Mouse (Mus musculus) kidney, adult 11 months (tissue): ENCODE results near the gene Gdf15.

ENCODE experiments used
- DNase-seq: peaks from one replicate; pipeline ENCODE4 v3.0.0; 2022

The Gdf15 gene

GRCm38 (mm10) chr8:70627041-70627440 lies 5.2 kb downstream of the Gdf15 start:
- no peak for DNase-seq

DNA sequence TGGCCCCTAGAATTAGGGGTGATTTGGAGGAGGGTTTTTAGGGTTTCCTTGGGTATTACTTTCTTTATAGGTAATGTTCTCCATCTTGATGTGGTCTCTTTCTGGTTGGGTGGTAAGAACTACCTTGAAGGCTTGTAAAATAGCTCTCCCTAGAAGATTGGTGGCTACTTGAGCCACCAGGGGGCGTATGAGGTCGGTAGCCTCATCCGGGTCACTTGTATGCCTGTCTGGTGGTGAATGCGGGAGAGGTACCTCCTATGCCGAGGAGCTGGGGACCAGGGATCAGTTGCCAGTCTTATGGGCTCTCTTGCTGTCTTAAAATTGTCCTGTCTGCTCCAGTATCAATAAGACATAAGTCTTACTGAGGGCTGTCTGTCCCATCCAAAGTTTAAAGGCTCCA lies 7.2 kb downstream of the Gdf15 start:
- peak; percentile 52 for DNase-seq

GRCm38 (mm10) chr8:70622220-70622619 lies 10.0 kb downstream of the Gdf15 start:
- no peak for DNase-seq

- no peak for DNase-seq
Measured at GRCm38 (mm10) chr8:70618888-70619334, 13.3 kb downstream of the Gdf15 start.

GRCm38 (mm10) chr8:70617985-70618384 lies 14.3 kb downstream of the Gdf15 start:
- DNase-seq, result no peak

DNA sequence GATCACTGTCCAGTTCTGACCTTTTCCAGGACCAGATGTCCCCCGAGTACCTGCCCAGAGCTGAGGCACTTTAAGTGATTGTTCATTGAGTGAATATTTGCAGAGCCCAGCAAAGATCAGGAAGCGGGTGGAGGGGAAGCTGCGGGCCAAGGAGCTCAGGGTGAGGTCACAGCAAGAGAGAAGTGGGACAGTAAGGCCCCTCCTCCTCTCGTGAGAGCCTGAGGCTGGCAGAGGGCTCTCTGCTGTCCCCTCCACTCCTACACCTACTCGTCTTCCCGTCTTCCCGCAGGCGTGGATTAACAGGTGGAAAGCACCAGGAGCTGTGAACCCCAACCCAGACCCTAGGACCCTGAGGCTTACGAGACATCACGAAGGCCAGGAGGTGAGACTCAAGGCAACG lies 15.6 kb downstream of the Gdf15 start:
- DNase-seq, result no peak

DNA sequence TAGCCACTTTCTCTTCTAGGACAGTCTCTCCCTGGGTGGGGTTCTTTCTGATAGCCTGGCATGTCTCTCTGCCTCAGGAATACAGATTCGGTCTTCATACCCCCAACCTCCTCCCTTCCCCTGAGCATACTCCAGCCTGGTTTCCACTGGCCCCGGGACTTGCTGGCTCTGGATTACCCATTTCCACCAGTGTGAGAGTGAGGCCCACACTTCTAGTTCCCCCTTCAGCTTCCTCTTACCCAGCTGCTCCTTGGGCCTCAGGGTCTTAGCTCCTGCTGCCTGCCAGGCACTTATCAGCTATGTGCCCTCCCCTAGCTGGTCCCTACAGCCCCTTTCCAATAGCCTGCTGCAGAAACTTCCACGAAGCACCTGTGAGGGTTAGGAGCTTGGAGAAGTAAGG lies 16.4 kb downstream of the Gdf15 start, which contains the start of gene Lrrc25:
Gene Lrrc25 (plus strand): TSS at position 262 of the 400 bp plus-strand sequence.
- no peak for DNase-seq

- DNase-seq, result no peak
Measured at GRCm38 (mm10) chr8:70615281-70615680, 17.0 kb downstream of the Gdf15 start.

GRCm38 (mm10) chr8:70614469-70614868 lies 17.8 kb downstream of the Gdf15 start:
- no peak for DNase-seq

DNA sequence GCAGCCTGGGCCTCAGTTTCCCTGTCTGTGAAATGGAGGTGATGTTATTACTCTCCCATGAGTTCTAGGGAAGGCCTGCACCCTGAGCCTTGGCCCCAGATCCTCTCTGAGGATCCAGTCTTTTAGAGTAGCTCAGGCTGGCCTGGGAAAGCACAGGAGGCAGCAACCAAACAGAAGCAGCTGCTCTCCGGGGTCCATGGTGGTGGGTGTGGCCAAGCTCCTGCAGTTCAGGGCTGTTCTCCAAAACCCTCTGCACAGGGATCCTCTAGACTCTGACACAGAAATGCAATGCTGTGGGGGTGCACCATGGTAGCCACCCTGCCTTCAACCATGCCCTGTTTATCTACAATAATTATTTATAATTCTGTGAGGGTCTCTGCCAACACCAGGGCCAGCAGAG lies 18.5 kb downstream of the Gdf15 start:
- DNase-seq, result no peak

- DNase-seq, result peak; percentile 76
Measured at GRCm38 (mm10) chr8:70611849-70612248, 20.4 kb downstream of the Gdf15 start.

DNA sequence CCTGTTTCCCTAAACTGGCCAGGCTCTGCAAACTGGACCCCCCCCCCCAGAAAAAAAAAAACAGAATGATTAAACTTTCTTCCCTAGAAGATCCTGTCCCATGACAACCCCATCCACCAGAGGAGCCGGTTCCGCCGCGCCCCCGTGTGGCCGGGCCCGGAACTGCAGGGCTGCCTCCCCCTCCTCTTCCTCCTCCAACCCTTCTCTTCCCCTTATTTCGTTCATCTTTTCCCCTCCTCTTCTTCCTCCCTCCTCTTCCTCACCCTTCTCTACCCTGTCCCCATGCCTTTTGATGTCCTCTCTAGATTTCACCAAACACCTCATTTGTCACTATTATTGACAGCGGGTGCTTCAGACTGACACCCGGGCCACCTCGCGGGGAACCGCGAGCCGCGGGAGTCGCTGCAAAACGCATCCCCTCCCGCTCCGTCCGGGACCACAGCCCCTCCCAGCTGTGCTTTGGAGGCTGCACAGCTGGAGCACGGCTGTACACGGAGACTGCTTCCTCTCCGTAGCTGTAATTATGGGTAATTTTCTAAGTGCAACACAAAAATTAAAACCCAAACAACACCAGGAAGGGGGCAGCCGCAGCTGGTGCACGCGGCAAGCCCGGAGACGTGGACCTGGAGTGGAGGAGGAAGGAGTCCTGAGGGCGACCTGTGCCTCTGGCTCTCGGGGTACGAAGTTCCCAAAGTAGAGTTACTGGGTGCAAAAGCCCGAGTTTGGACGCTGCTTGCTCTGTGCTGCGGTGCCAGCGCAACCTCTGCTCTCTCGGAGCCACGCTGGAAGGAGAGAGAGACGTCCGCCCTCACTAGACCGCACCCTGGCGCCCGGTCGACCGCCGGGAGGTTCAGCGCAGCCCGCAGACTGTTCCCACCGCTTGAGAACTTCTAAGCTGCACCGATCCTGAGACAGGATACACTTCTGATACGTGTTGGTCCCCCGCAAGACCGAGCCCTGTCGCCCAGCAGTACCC lies 21.2 kb downstream of the Gdf15 start:
- peak; percentile 62 for DNase-seq

GRCm38 (mm10) chr8:70609849-70610795 lies 22.1 kb downstream of the Gdf15 start:
- peak; percentile 92 for DNase-seq

DNA sequence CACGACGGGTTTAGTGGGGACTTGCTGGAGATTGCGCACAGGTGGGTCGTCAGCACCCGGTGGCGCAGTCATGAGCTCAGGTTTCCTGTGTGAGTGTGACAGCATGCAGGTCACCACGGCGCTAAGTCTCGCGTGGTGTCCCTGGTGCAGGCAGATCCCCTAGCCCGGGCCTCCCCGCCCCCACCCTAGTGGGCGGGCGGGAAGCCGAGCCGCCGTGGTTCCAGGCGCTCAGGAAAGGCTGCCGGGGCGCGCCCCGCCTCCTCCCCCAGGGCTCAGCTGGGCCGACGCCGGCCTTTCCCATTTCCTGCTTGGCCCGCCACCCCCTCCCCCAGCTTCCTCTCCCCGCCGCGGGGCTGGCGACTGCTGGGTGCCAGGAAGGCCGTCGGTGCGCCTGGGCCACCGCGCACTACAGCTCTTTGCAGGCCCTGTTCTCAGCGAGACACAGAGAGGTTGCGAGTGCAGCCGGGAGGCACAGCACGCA lies 22.8 kb downstream of the Gdf15 start:
- peak; percentile 88 for DNase-seq

GRCm38 (mm10) chr8:70608749-70609367 lies 23.4 kb downstream of the Gdf15 start, which contains the start of gene Ssbp4:
Ssbp4 (minus strand) TSS chr8:70608872.
- no peak for DNase-seq

DNA sequence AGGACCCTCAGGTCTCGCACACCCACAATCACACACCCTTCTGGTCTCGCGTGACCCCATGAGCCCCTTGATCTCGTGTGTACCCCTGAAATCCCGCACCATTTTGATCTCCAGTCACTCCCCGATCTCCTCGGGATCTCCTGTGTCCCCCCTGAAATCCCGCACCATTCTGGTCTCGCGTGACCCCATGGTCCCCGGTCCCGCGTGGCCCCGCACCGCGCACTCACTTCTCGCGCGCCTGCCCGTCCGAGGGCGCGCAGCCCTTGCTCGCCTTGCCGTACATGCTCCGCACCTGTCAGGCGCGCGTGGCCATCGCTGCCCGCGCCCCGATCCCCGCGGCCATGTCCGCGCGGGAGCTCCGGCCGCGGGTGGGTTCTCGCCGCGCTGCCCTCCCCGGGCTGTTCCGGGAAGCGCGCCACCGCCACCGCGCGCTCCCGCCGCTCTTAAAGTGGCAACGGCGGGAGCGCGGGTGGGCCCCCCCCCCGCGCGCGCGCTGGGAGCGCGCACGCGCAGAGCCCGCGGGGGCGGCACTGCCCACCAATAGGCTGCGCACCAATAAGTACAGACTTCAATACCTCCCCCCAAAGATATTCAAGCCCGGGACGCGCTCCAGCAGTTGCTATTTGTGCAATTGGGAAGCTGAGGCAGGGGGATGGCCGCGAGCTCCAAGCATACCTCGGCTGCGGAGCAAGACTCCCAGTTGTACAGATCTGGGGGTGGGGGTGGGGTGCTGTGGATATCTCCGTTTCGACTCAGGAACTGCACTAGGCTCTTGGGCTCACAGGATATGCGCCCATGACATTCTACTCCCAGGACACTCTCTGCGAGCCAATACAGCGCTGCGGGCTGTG lies 24.1 kb downstream of the Gdf15 start:
- peak; percentile 55 for DNase-seq

GRCm38 (mm10) chr8:70607603-70607897 lies 24.7 kb downstream of the Gdf15 start:
- no peak for DNase-seq

DNA sequence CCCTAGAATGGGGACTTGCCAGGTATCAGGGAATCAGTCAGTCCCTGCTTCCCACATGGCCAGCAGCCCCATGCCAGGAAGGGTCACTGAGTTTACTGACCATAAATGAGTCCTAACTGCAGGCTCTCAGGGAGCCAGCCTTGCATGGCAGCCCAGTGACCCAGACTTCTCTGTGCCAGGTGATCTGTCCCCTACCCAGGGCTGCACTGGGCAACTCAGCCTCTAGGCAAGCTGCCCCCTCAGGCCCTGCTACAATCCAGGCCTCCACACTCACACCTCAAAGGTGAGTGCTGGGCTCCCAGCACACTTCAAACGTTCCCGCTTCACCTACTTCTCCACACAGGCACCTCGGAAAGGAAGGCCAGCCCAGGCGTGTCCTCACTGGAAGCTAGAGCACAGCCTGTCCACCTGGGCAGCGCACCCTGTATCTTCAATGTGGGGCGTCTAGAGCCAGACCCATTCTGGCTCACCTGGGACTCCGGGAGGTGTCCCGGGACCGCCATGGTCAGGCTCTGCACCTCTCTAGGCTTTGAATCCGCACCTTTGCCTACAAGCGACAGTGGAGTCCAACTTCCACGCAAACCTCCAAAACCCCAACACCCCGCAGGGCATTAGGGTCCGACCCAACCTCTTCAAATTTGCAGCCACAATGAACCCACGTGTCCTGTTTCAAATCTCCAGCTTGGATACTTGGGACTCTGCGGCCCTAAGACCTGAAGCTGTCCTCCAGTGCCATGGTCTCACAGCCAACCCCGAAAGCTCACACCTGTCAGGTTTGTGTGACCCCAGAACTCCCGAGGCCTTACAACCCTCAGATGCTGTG lies 25.3 kb downstream of the Gdf15 start:
- DNase-seq, result peak; percentile 62

DNA sequence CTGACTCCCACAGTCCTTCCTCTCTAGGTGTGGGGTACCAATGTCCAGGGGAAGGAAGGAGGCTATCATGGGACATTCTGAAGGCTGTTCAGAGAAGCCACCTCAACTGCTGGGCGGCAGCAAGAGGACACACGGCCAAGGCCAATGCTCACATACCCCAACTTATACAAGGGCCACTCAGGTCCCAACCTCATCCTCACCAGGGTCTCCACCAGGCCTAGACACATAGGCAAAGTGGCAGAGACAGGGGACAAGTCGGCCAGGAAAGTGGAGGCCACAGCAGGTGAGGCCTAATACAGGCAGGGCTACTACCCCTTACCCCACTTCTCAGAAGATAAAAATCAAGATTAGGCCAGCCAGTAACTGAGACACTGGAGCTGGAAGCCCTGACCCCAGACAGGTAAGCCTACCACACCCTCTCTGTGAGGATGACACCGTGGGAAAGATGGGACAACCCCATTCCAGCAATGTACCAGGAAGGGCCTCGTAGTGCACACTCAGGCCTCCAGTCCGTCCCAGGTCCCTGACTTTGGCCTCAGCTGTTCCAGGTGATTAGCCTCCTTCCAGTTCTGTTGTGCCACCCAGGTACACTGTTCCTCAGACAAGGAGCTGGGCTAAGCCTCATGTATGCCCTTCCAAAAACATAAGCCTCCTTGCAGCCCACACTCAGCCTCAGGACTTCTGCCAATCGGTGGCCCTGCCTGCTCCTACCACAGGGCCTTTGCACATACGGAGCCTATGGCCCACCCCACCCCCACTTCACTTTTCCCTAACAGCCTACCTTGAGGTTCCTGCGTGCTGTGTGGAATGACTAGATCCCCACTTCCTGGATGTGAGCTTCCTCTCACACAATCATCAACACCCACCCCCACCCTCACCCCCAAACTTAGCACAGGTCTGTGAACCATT lies 26.1 kb downstream of the Gdf15 start:
- DNase-seq, result no peak

- no peak for DNase-seq
Measured at GRCm38 (mm10) chr8:70604558-70604957, 27.7 kb downstream of the Gdf15 start.
